Mouse (Mus musculus): ENCODE measurements at regions not wholly inside any gene's neighbourhood (a gene's known extent, or its start where the extent isn't known, plus 50 kb on each side); places are given as distances from the start of the nearest gene placed in this dataset.
"Not testable (repeated sequence)": the region's sequence is repeated elsewhere in the genome, so short reads cannot be mapped to it uniquely, and the experiment has no call there.

- DNase-seq = not testable (repeated sequence)
These were observed 535.8 kb downstream of the Mat2b start for GRCm38 (mm10) chr11:40159161-40159560.

GRCm38 (mm10) chr11:40149312-40149711 is 545.7 kb downstream of the Mat2b start:
- DNase-seq = peak; percentile 49

- no peak for DNase-seq
These were observed 557.2 kb downstream of the Mat2b start for GRCm38 (mm10) chr11:40137803-40138202.

- DNase-seq = no peak
These were observed 592.4 kb downstream of the Mat2b start for GRCm38 (mm10) chr11:40102613-40103012.

GRCm38 (mm10) chr11:40074317-40074716 is 620.7 kb downstream of the Mat2b start:
- DNase-seq = no peak

- DNase-seq = no peak
These were observed 644.5 kb downstream of the Mat2b start for GRCm38 (mm10) chr11:40050503-40050902.

- no peak for DNase-seq
These were observed 667.5 kb downstream of the Mat2b start for GRCm38 (mm10) chr11:40027511-40027910.

GRCm38 (mm10) chr11:39999483-39999882 is 695.5 kb downstream of the Mat2b start:
- no peak for DNase-seq

- DNase-seq = no peak
These were observed 696.4 kb downstream of the Mat2b start for GRCm38 (mm10) chr11:39998612-39999011.

- no peak for DNase-seq
These were observed 722.4 kb downstream of the Mat2b start for GRCm38 (mm10) chr11:39972585-39972984.

GRCm38 (mm10) chr11:39963705-39964104 is 731.3 kb downstream of the Mat2b start:
- no peak for DNase-seq

GRCm38 (mm10) chr11:39954426-39954825 is 740.6 kb downstream of the Mat2b start:
- no peak for DNase-seq

- DNase-seq = no peak
These were observed 750.8 kb downstream of the Mat2b start for GRCm38 (mm10) chr11:39944196-39944595.

GRCm38 (mm10) chr11:39934216-39934615 is 760.8 kb downstream of the Mat2b start:
- no peak for DNase-seq

- DNase-seq = no peak
These were observed 771.0 kb downstream of the Mat2b start for GRCm38 (mm10) chr11:39923977-39924527.

GRCm38 (mm10) chr11:39917716-39918347 is 777.2 kb downstream of the Mat2b start:
- DNase-seq = no peak

- no peak for DNase-seq
These were observed 795.3 kb downstream of the Mat2b start for GRCm38 (mm10) chr11:39899644-39900225.

- DNase-seq = no peak
These were observed 811.7 kb downstream of the Mat2b start for GRCm38 (mm10) chr11:39883305-39883704.

- DNase-seq = no peak
These were observed 826.5 kb downstream of the Mat2b start for GRCm38 (mm10) chr11:39868451-39868979.

All from heart, postnatal 4 days (tissue).